ENCODE assay signal across 10 mouse cellular contexts in genomic region chr19:59459811-59460241, GRCm38 (mm10). TPM values are rescaled to one million over a fixed set of nuclear protein-coding genes. Genes with fewer than 3 reads are reported as not detected.
A peak's percentile ranks its signal among the peaks of the same experiment; 100 is the strongest.
DNase-seq lines count a peak whose midpoint lies in the region; ATAC-seq and TF ChIP-seq lines count a peak whose summit lies in the region.
"Had no signal": no experiment of that assay in that cellular context is flagged by ENCODE, and none has a peak within 500 bp of the region (broad histone marks: within the 10 kb centered on the region; RNA-seq: fewer than 3 reads in every experiment).

No protein-coding gene starts in this region.

- peaks cover 26% of the 10 kb centered on the region for H3K27me3 ChIP-seq in ES-Bruce4 (ENCODE audit: control insufficient read depth, insufficient read depth, low read length, poor library complexity, severe bottlenecking)
- H3K27me3 ChIP-seq in heart, embryonic 14.5 days (ENCODE audit: control insufficient read depth, insufficient read depth, low read length): peaks cover 91% of the 10 kb centered on the region
- H3K27me3 ChIP-seq in limb, embryonic 11.5 days (ENCODE audit: control insufficient read depth, insufficient read depth, low read length): peaks cover 78% of the 10 kb centered on the region
- H3K27me3 ChIP-seq in stomach, postnatal 0 days (ENCODE audit: control insufficient read depth, insufficient read depth, low read length): peaks cover 38% of the 10 kb centered on the region

- H3K4me2 ChIP-seq in heart, embryonic 14.5 days (ENCODE audit: low read length): peak overlapping the region; percentile 46; the same call in 1 of the 2 replicates
- H3K4me2 ChIP-seq in limb, embryonic 11.5 days (ENCODE audit: low read depth, severe bottlenecking): peak overlapping the region; percentile 68; the same call in 1 of the 2 replicates
- H3K4me2 ChIP-seq in stomach, postnatal 0 days (replicated peaks; ENCODE audit: low read depth): 0 out of 2 replicates have a peak overlapping the region, but pooled peaks have one; percentile 42

- no peak for TF ChIP-seq EP300 in ES-Bruce4 (IDR thresholded peaks at IDR 0.05; ENCODE audit: insufficient read depth, low read depth, low read length)
- no peak for TF ChIP-seq EP300 in stomach, postnatal 0 days (optimal IDR thresholded peaks at IDR 0.05)

- H3K9ac ChIP-seq in ES-Bruce4 (ENCODE audit: low read depth, poor library complexity, severe bottlenecking): no peak overlapping the region
- H3K9ac ChIP-seq in heart, embryonic 14.5 days (ENCODE audit: low read length): no peak overlapping the region
- H3K9ac ChIP-seq in limb, embryonic 11.5 days (ENCODE audit: low read length): peak overlapping the region; percentile 46; the same call in 1 of the 2 replicates
- no peak overlapping the region for H3K9ac ChIP-seq in stomach, postnatal 0 days (ENCODE audit: low read length)

- H3K4me3 ChIP-seq in ES-Bruce4 (ENCODE audit: low read depth, low read length): peak overlapping the region; percentile 61; the same call in 1 of the 2 replicates
- H3K4me3 ChIP-seq in heart, embryonic 14.5 days (ENCODE audit: control insufficient read depth in 1 of 2, insufficient read depth in 1 of 2, low read depth in 1 of 2, low read length in 2 of 2): peak overlapping the region in 1 of 2 experiments; percentile 22; a peak in 2 of 4 replicates
- peak overlapping the region; percentile 34 for H3K4me3 ChIP-seq in limb, embryonic 11.5 days (ENCODE audit: low read depth, low read length)
- peak overlapping the region; percentile 32 for H3K4me3 ChIP-seq in stomach, postnatal 0 days (ENCODE audit: low read depth, low read length)

- TF ChIP-seq POLR2A in ES-Bruce4 (IDR thresholded peaks at IDR 0.05; ENCODE audit: insufficient read depth, low read length): no peak

- H3K36me3 ChIP-seq in ES-Bruce4 (ENCODE audit: control insufficient read depth, insufficient read depth, low read length, poor library complexity, severe bottlenecking): no peaks in the 10 kb centered on the region
- H3K36me3 ChIP-seq in heart, embryonic 14.5 days (ENCODE audit: control insufficient read depth, insufficient read depth, low read length): no peaks in the 10 kb centered on the region
- H3K36me3 ChIP-seq in limb, embryonic 11.5 days (ENCODE audit: control insufficient read depth, insufficient read depth, low read length): no peaks in the 10 kb centered on the region
- no peaks in the 10 kb centered on the region for H3K36me3 ChIP-seq in stomach, postnatal 0 days (ENCODE audit: control insufficient read depth, insufficient read depth, low read length)

- no peak overlapping the region for H3K27ac ChIP-seq in ES-Bruce4 (ENCODE audit: insufficient read depth, low read length)
- H3K27ac ChIP-seq in heart, embryonic 14.5 days (replicated peaks in 1 of 2; ENCODE audit: control insufficient read depth in 1 of 2, insufficient read depth in 1 of 2, low read depth in 2 of 2, low read length in 2 of 2): no peak overlapping the region
- H3K27ac ChIP-seq in limb, embryonic 11.5 days (replicated peaks; ENCODE audit: low read depth, low read length): peak overlapping the region; percentile 57; the same call in 1 of the 2 replicates
- H3K27ac ChIP-seq in stomach, postnatal 0 days (replicated peaks): no peak overlapping the region

- intact Hi-C loops in left cerebral cortex, postnatal 14 days (cut with DNase I): loop anchor here (2.0 to 10.0 kb wide), 4 partner anchors 282 to 855 kb away; partner anchors contain the start of gene Rab11fip2

- WGBS in heart, embryonic 14.5 days: under 1% methylated on average over 19 of the region's 19 CpGs
- 0% methylated on average over 19 of the region's 19 CpGs for WGBS in limb, embryonic 11.5 days
- under 1% methylated on average over 19 of the region's 19 CpGs for WGBS in stomach, postnatal 0 days

- no peaks in the 10 kb centered on the region for H3K4me1 ChIP-seq in ES-Bruce4 (ENCODE audit: control insufficient read depth, insufficient read depth, low read length)
- H3K4me1 ChIP-seq in heart, embryonic 14.5 days (ENCODE audit: control insufficient read depth in 2 of 2, insufficient read depth in 2 of 2, low read length in 2 of 2): peaks cover 0 to 18% of the 10 kb centered on the region in 2 experiments; a peak in 3 of 4 replicates
- H3K4me1 ChIP-seq in limb, embryonic 11.5 days (ENCODE audit: control insufficient read depth, insufficient read depth, low read length): peaks cover 5% of the 10 kb centered on the region
- no peaks in the 10 kb centered on the region for H3K4me1 ChIP-seq in stomach, postnatal 0 days (replicated peaks; ENCODE audit: control insufficient read depth, insufficient read depth)

- no peak for TF ChIP-seq CTCF in ES-Bruce4 (IDR thresholded peaks at IDR 0.05; ENCODE audit: low read depth, low read length)
- TF ChIP-seq CTCF in stomach, postnatal 0 days (IDR thresholded peaks at IDR 0.05; ENCODE audit: low read depth): no peak

- DNase-seq in embryo, embryonic 10 days (ENCODE audit: low spot score): peak; percentile 42
- no peak for DNase-seq in embryo, embryonic 9.5 days (ENCODE audit: extremely low spot score)
- peak; percentile 69 for DNase-seq in limb, embryonic 11.5 days (ENCODE audit: low spot score)
- DNase-seq in stomach, postnatal 0 days (ENCODE audit: low spot score): no peak
- DNase-seq in left cerebral cortex, postnatal 14 days (ENCODE audit: low spot score in 2 of 2): no peak
- DNase-seq in right cerebral cortex, adult 2 months (ENCODE audit: low spot score in 2 of 2): no peak

- no peak for ATAC-seq in heart, embryonic 14.5 days (ENCODE audit: insufficient number of reproducible peaks, insufficient read depth, low FRiP score, low read depth)
- ATAC-seq in limb, embryonic 11.5 days (ENCODE audit: insufficient number of reproducible peaks, low FRiP score, low TSS enrichment, low read depth): no peak
- no peak for ATAC-seq in stomach, postnatal 0 days (ENCODE audit: low FRiP score, low TSS enrichment)

- H3K9me3 ChIP-seq in ES-Bruce4 (replicated peaks; ENCODE audit: control insufficient read depth, insufficient read depth, low read length, poor library complexity, severe bottlenecking): no peaks in the 10 kb centered on the region
- no peaks in the 10 kb centered on the region for H3K9me3 ChIP-seq in heart, embryonic 14.5 days (ENCODE audit: control insufficient read depth, low read length)
- H3K9me3 ChIP-seq in limb, embryonic 11.5 days (ENCODE audit: control insufficient read depth, low read length): no peaks in the 10 kb centered on the region
- H3K9me3 ChIP-seq in stomach, postnatal 0 days (ENCODE audit: control insufficient read depth, low read length): no peaks in the 10 kb centered on the region

RNA-seq across cellular contexts. Expression of gene Emx2, which starts 1.7 kb away (rescaled TPM):
- 0.51 and 0.59 TPM in 2 replicates for polyA plus RNA-seq in ES-Bruce4 (2011; ENCODE audit: insufficient read depth, insufficient read length, low read depth, missing spikeins)
- polyA plus RNA-seq in heart, embryonic 14.5 days (2014; fragmentation: Nextera tagmentation; extraction: Ambion mirVana): not detected in 2 replicates
- polyA plus RNA-seq in limb, embryonic 11.5 days (2014; fragmentation: Nextera tagmentation; extraction: Ambion mirVana): 14.0 and 15.5 TPM in 2 replicates
- polyA plus RNA-seq in stomach, postnatal 0 days (2015; fragmentation: Nextera tagmentation; extraction: Ambion mirVana): 0.05 and 0.08 TPM in 2 replicates
- 10 to 100 TPM; 10.6 to 10.9 TPM for total RNA-seq in left cerebral cortex, postnatal 14 days (2021)
- polyA plus RNA-seq: C2C12; small intestine, adult 2 months had no signal

Comparison
In these comparisons a context has a peak if more than half of its experiments do, and no peak if none do; other contexts are left out.
1. DNase-seq: peak in embryo, embryonic 10 days (single experiment) and limb, embryonic 11.5 days (single experiment); none in embryo, embryonic 9.5 days (single experiment), stomach, postnatal 0 days (single experiment), left cerebral cortex, postnatal 14 days (0 of 2) and right cerebral cortex, adult 2 months (0 of 2).
2. Peak in every context shown above with its lines, with median percentiles within 50 percentile points of each other: H3K4me2 ChIP-seq.